Mouse (Mus musculus) embryonic fibroblast, embryonic 13.5 days (primary cell): ENCODE data around the gene Sept9. TPM values are rescaled to one million over a fixed set of nuclear protein-coding genes. Genes with fewer than 3 reads are reported as not detected.

Source experiments
- H3K27ac ChIP-seq: 2 replicates; pipeline ENCODE4 v1.5.1; 2012; ENCODE audit warnings: low read length, control low read depth, inconsistent platforms; ENCODE audit not compliant: insufficient read depth
- H3K4me1 ChIP-seq: 2 replicates; pipeline ENCODE4 v1.6.1; 2011; ENCODE audit warnings: low read length; ENCODE audit not compliant: control insufficient read depth, insufficient read depth
- H3K4me3 ChIP-seq: 2 replicates; pipeline ENCODE4 v1.5.1; 2011; ENCODE audit warnings: mild to moderate bottlenecking, control low read depth, low read length; ENCODE audit not compliant: insufficient read depth
- CTCF ChIP-seq: IDR thresholded peaks from 2 replicates; pipeline ENCODE4 v1.5.1; 2011; ENCODE audit warnings: mild to moderate bottlenecking, control low read depth, low read length, moderate library complexity, borderline replicate concordance; ENCODE audit not compliant: insufficient read depth
- POLR2A ChIP-seq: IDR thresholded peaks from 2 replicates; pipeline ENCODE4 v1.6.1; 2011; ENCODE audit warnings: low read depth, mild to moderate bottlenecking, control low read depth, low read length, moderate library complexity
- polyA plus RNA-seq: library from polyadenylated mRNA; stranded (reverse); fragments of >200 nt; gene quantifications from 2 replicates; pipeline ENCODE4 v1.2.4, GENCODE M21; 2011; ENCODE audit warnings: low read depth; ENCODE audit not compliant: missing spikeins, insufficient read length

The Sept9 gene
- polyA plus RNA-seq, 1 experiment: 198 TPM

GRCm38 (mm10) chr11:117396929-117397328 lies 197.5 kb downstream of the Sept9 start:
- Histone ChIP-seq H3K27ac (no peak overlapping the region), H3K4me1 (0 out of 2 replicates have a peak, but pooled peaks cover 3% of the 10 kb centered on the region), H3K4me3 (no peak overlapping the region)
- TF ChIP-seq POLR2A (no peak), CTCF (no peak)

- TF ChIP-seq POLR2A (no peak), CTCF (no peak)
- H3K4me1 ChIP-seq: 0 out of 2 replicates have a peak, but pooled peaks cover 3% of the 10 kb centered on the region
- H3K4me3 ChIP-seq: no peak overlapping the region
- no peak overlapping the region for H3K27ac ChIP-seq
Measured at GRCm38 (mm10) chr11:117397755-117398154, 198.3 kb downstream of the Sept9 start.

- H3K27ac ChIP-seq: no peak overlapping the region
- TF ChIP-seq POLR2A (no peak), CTCF (no peak)
- H3K4me1 ChIP-seq: 0 out of 2 replicates have a peak, but pooled peaks cover 3% of the 10 kb centered on the region
- H3K4me3 ChIP-seq: no peak overlapping the region
Measured at GRCm38 (mm10) chr11:117398191-117398590, 198.7 kb downstream of the Sept9 start.

- Histone ChIP-seq H3K27ac (no peak overlapping the region), H3K4me1 (no peaks in the 10 kb centered on the region), H3K4me3 (no peak overlapping the region)
- no peak for TF ChIP-seq CTCF
- TF ChIP-seq POLR2A: no peak
Measured at GRCm38 (mm10) chr11:117401583-117402367, 202.3 kb downstream of the Sept9 start.

- TF ChIP-seq POLR2A (no peak), CTCF (no peak)
- no peak overlapping the region for H3K4me3 ChIP-seq
- H3K27ac ChIP-seq: no peak overlapping the region
- no peaks in the 10 kb centered on the region for H3K4me1 ChIP-seq
Measured at GRCm38 (mm10) chr11:117402550-117402949, 203.1 kb downstream of the Sept9 start.

- no peak overlapping the region for H3K27ac ChIP-seq
- no peak overlapping the region for H3K4me3 ChIP-seq
- TF ChIP-seq CTCF (no peak), POLR2A (no peak)
- no peaks in the 10 kb centered on the region for H3K4me1 ChIP-seq
Measured at GRCm38 (mm10) chr11:117403073-117403472, 203.6 kb downstream of the Sept9 start.

- Histone ChIP-seq H3K4me1 (no peaks in the 10 kb centered on the region), H3K4me3 (no peak overlapping the region), H3K27ac (no peak overlapping the region)
- no peak for TF ChIP-seq POLR2A
- TF ChIP-seq CTCF: no peak
Measured at GRCm38 (mm10) chr11:117403781-117404180, 204.3 kb downstream of the Sept9 start.

GRCm38 (mm10) chr11:117406711-117407110 lies 207.2 kb downstream of the Sept9 start:
- H3K4me3 ChIP-seq: no peak overlapping the region
- no peaks in the 10 kb centered on the region for H3K4me1 ChIP-seq
- H3K27ac ChIP-seq: no peak overlapping the region
- TF ChIP-seq POLR2A (no peak), CTCF (no peak)

- TF ChIP-seq POLR2A: no peak
- no peak for TF ChIP-seq CTCF
- no peaks in the 10 kb centered on the region for H3K4me1 ChIP-seq
- H3K4me3 ChIP-seq: no peak overlapping the region
- H3K27ac ChIP-seq: no peak overlapping the region
Measured at GRCm38 (mm10) chr11:117407196-117407595, 207.7 kb downstream of the Sept9 start.

- TF ChIP-seq CTCF: no peak
- TF ChIP-seq POLR2A: no peak
- H3K4me3 ChIP-seq: no peak overlapping the region
- H3K4me1 ChIP-seq: no peaks in the 10 kb centered on the region
- no peak overlapping the region for H3K27ac ChIP-seq
Measured at GRCm38 (mm10) chr11:117407651-117408441, 208.4 kb downstream of the Sept9 start.
